Mouse (Mus musculus): ENCODE results near the gene Pla2g4b.

Gene Pla2g4b

GRCm38 (mm10) chr2:120060190-120060589 lies 27.0 kb downstream of the Pla2g4b start:
- DNase-seq (ENCODE audit: low read depth, low spot score): peak; percentile 11

GRCm38 (mm10) chr2:120060651-120061050 lies 27.4 kb downstream of the Pla2g4b start:
- no peak for DNase-seq (ENCODE audit: low read depth, low spot score)

GRCm38 (mm10) chr2:120062248-120062647 lies 29.0 kb downstream of the Pla2g4b start:
- DNase-seq (ENCODE audit: low read depth, low spot score): no peak

- DNase-seq (ENCODE audit: low read depth, low spot score): no peak
These were observed 31.4 kb downstream of the Pla2g4b start for GRCm38 (mm10) chr2:120064639-120065038.

- no peak for DNase-seq (ENCODE audit: low read depth, low spot score)
These were observed 32.0 kb downstream of the Pla2g4b start for GRCm38 (mm10) chr2:120065243-120065642.

GRCm38 (mm10) chr2:120066224-120066623 lies 33.0 kb downstream of the Pla2g4b start:
- no peak for DNase-seq (ENCODE audit: low read depth, low spot score)

GRCm38 (mm10) chr2:120068555-120069465 lies 35.6 kb downstream of the Pla2g4b start:
- DNase-seq (ENCODE audit: low read depth, low spot score): peak; percentile 40

GRCm38 (mm10) chr2:120069466-120069990 lies 36.3 kb downstream of the Pla2g4b start:
- DNase-seq (ENCODE audit: low read depth, low spot score): no peak

- DNase-seq (ENCODE audit: low read depth, low spot score): no peak
These were observed 40.9 kb downstream of the Pla2g4b start for GRCm38 (mm10) chr2:120074096-120074495.

- DNase-seq (ENCODE audit: low read depth, low spot score): peak; percentile 50
These were observed 43.0 kb downstream of the Pla2g4b start for GRCm38 (mm10) chr2:120076076-120076705.

GRCm38 (mm10) chr2:120082416-120082815 lies 49.2 kb downstream of the Pla2g4b start:
- no peak for DNase-seq (ENCODE audit: low read depth, low spot score)

- no peak for DNase-seq (ENCODE audit: low read depth, low spot score)
These were observed 51.6 kb downstream of the Pla2g4b start for GRCm38 (mm10) chr2:120084593-120085361.

- no peak for DNase-seq (ENCODE audit: low read depth, low spot score)
These were observed 52.8 kb downstream of the Pla2g4b start for GRCm38 (mm10) chr2:120086038-120086437.

GRCm38 (mm10) chr2:120087391-120087790 lies 54.2 kb downstream of the Pla2g4b start:
- DNase-seq (ENCODE audit: low read depth, low spot score): no peak

GRCm38 (mm10) chr2:120087897-120088296 lies 54.7 kb downstream of the Pla2g4b start:
- DNase-seq (ENCODE audit: low read depth, low spot score): no peak

- DNase-seq (ENCODE audit: low read depth, low spot score): no peak
These were observed 57.8 kb downstream of the Pla2g4b start for GRCm38 (mm10) chr2:120090979-120091378.

Data from forelimb bud, embryonic 11.5 days (tissue).